Mouse (Mus musculus) thymus, postnatal 36 days (tissue): ENCODE measurements around the gene Olfr1381.
"Not testable (repeated sequence)": the region's sequence is repeated elsewhere in the genome, so short reads cannot be mapped to it uniquely, and the experiment has no call there.

Source experiments
- DNase-seq, 2 experiments: peaks; one replicate each; pipeline ENCODE4 v3.0.0; 2022; ENCODE audit warnings: mixed read lengths in 2 of 2

Olfr1381 gene

DNA sequence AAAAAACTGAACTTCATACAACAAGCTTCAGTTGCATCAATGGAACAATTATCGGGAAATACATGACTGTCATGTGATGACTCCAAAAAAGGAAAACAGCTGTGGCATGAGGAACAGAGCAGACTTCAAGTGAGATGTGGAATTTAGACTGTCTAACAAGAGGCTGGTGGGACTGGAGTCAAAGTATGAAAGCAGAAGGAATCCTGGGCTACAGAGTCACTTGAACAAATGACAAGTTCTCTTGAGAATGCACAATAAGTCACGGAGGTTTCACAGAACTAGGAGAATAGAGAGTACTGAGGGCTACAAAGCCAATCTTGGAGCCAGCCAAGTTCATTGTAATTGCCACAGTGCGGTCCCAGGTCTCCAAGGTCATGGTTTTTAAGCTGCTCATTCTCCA lies at the start of gene Olfr1381:
Olfr1381 (plus strand) TSS at position 301 of the 400 bp plus-strand sequence.
- not testable (repeated sequence) for DNase-seq

DNA sequence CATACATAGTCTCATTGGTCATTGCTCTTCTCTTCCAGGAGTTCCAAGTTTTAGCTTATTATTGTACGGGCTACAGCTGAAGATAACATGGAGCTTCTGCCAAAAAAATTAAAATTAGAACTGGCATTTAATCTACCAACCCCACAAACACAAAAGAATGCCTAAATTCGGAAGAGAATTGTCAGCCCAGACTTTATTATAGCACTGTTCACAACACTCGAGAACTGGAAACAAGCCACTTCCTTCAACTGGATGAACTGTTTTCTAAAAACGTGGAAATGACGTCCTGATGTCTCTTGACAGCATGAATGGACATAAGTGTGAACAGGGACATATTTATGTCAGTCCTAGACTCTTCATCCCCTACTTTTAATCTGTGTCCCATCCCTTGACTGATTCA lies 25.2 kb upstream of the Olfr1381 start:
- no peak for DNase-seq

DNA sequence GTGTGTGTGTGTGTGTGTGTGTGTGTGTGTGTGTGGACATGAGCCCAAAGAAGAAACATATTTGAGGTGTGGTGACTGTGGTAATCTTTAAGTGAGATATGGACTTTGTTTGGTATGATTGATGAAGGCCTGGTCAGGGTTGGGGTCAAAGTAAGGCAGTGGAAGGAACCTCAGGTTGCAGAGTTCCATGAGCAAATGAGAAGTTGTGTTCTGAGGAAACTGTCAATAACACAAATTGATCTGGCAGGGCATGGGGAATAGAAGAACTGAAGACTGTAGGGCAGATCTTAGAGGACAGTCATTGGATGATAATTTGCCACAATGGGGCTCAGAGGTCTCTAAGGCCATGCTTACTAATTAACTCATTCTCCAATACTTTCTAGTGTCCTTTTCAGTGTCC lies 23.9 kb upstream of the Olfr1381 start, which contains the start of gene Olfr1383:
Olfr1383 (plus strand) TSS at position 301 of the 400 bp plus-strand sequence.
- DNase-seq = no peak

DNA sequence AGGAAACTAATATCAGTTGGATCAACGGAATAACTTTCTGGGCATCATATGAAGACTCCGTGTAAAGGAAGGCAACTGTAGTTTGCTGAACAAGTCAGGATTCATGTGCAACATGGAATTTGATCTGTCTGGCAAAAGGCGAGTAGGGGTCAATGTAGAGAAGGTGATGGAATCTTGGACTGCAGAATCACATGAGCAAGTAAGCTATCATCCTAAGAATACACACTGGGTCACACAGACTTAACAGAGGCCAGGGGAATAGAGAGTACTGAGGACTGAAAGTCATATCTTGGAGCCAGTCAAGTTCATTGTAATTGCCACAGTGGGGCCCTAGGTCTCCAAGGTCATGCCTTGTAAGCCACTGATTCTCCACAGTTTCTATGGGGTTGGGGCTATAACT lies 15.3 kb upstream of the Olfr1381 start, which contains the start of gene Olfr1382:
Olfr1382 (plus strand) TSS at position 301 of the 400 bp plus-strand sequence.
- DNase-seq = no peak

DNA sequence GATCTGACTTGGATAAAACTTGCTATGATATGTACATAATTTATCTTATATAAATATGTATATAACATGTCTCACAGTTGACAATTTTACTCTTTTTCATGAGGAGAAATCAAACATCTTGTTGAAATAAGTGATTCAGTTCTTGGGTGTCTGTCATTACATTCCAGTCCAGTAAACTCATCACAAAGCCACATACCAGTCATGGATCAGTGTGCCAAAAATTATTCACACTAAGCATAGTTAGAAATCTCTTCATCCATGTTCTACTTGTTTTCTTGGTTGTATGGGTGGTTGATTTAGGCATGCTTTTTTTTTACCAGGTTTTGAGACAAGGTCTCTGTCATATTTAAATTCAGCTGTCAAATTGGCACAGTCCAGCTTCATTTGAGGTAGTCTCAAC lies 10.5 kb upstream of the Olfr1381 start:
- DNase-seq = no peak

DNA sequence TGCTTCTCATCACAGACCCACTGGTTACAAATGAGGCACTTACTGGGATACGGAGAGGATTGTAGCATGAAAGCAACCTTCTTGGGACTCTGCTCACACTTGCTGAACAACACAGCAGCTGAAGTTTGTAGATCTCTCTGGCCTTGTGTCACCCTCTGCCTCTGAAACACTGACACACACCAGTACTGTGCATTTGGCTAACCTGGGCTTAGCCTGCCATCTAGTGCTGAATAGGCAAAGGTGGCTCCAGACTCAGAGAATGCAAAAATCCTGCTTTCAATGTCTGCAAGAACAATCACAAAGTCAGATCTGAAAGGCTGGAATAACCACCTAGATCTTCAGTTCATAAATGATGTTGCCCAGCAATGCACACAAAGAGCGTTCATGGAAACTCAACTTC lies 6.6 kb upstream of the Olfr1381 start:
- not testable (repeated sequence) for DNase-seq

DNA sequence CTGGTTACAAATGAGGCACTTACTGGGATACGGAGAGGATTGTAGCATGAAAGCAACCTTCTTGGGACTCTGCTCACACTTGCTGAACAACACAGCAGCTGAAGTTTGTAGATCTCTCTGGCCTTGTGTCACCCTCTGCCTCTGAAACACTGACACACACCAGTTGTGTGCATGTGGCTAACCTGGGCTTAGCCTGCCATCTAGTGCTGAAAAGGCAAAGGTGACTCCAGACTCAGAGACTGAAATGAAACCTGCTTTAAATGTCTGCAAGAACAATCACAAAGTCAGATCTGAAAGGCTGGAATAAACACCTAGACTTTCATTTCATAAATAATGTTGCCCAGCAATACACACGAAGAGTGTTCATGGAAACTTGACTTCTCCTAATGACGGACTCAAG lies 10.8 kb downstream of the Olfr1381 start:
- not testable (repeated sequence) for DNase-seq

DNA sequence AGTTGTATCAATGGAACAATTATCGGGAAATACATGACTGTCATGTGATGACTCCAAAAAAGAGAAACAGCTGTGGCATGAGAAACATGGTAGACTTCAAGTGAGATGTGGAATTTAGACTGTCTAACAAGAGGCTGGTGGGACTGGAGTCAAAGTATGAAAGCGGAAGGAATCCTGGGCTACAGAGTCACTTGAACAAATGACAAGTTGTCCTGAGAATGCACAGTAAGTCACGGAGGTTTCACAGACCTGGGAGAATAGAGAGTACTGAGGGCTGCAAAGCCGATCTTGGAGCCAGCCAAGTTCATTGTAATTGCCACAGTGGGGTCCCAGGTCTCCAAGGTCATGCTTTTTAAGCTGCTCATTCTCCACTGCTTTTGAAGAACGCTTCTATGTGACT lies 13.3 kb downstream of the Olfr1381 start, which contains the start of gene Olfr1380:
Olfr1380 (plus strand) TSS at position 301 of the 400 bp plus-strand sequence.
- DNase-seq = not testable (repeated sequence)

DNA sequence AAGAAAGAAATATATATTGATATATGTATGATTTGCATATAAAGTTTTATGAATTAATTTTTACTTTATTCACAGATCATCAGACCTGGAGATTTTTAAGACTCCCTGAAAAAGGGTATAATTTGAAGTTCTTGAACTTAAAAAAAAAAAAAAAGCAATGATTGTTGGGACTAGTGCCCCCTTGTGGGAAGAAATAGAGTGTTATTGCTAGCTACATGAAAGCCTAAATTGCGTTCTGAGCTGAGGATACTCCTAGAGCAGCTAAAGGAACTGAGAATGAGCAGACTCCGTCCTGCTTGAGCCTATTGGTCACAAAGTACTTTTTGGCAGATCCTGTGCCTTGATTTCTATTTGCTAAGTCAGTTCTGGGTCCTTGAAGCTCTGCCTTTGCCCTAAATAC lies 31.8 kb downstream of the Olfr1381 start:
- DNase-seq = not testable (repeated sequence)

DNA sequence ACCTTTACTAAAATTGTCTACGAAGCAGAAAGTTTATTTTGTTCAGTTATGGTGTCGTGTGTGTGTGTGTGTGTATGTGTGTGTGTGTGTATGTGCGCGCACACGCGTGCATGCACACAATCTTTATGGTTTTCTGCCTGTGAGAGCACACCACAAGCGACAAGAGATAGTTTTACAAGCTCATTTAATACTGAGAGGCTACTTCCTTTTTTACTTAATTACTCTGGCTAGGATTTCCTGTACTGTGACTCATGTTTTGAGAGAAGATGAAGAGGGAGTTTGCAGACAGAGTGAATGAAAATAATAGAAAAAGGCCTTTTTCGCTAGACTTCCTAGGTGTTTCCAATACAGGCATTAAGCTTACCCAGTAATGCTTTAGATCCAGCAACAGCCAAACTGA lies 37.2 kb downstream of the Olfr1381 start:
- DNase-seq = not testable (repeated sequence)

DNA sequence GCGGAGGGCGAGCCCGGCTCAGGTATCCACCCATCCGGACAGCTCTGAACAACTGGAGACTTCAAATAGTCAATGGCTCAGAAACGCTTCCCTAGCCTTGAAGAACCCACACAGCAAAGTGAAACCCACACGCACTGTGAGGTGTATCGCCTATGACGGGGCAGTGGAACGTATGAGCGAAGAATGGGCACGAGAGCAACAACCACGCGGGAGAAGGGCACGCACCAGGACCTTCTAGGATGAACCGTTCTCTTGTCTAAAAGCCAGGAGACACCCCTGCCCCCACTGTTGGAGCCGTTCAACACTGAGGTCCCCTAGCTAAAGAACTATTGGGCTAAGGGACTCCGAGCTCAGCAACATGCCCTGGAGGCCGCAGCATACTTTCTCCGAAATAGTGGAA lies 47.0 kb downstream of the Olfr1381 start:
- no peak for DNase-seq

DNA sequence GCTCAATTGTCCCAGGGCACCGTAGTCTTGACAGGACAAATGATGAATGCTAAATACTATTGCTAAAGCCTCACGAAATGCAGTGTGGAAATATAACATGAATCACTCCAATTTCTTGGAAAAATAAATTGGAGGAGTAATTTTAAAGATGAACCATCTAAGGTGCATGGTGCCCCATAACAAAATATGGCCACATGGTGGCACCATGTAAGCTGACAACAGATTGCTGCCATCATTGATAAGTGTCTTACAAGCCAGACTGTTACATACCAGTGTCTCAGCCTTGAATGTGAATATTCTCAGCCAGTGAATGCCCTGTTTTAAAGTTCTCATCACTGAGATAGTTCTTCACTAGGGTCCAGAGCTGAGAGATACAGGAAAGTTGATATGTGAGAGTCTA lies 53.9 kb downstream of the Olfr1381 start:
- not testable (repeated sequence) for DNase-seq
